In genomic region chr13:44353899-44354298, GRCm38 (mm10) we compare ENCODE assay signal across 9 mouse cellular contexts.
A peak's percentile ranks its signal among the peaks of the same experiment; 100 is the strongest.
DNase-seq lines count a peak whose midpoint lies in the region; ATAC-seq lines count a peak whose summit lies in the region.
"Had no signal": no experiment of that assay in that cellular context is flagged by ENCODE, and none has a peak within 500 bp of the region (broad histone marks: within the 10 kb centered on the region; RNA-seq: fewer than 3 reads in every experiment).

No protein-coding gene starts in this region.

- H3K4me3 ChIP-seq in embryonic facial prominence, embryonic 14.5 days (ENCODE audit: low read depth, low read length): no peak overlapping the region
- H3K4me3 ChIP-seq in kidney, embryonic 14.5 days (ENCODE audit: low read length): no peak overlapping the region
- H3K4me3 ChIP-seq: stomach, embryonic 15.5 days had no signal

- H3K27ac ChIP-seq in embryonic facial prominence, embryonic 14.5 days (replicated peaks; ENCODE audit: low read depth, low read length): no peak overlapping the region
- peak overlapping the region; percentile 38; the same call in 1 of the 2 replicates for H3K27ac ChIP-seq in kidney, embryonic 14.5 days (ENCODE audit: low read depth, low read length)
- H3K27ac ChIP-seq: stomach, embryonic 15.5 days had no signal

- H3K9me3 ChIP-seq in embryonic facial prominence, embryonic 14.5 days (ENCODE audit: control insufficient read depth, low read length): no peaks in the 10 kb centered on the region
- no peaks in the 10 kb centered on the region; the same call in 1 of the 2 replicates for H3K9me3 ChIP-seq in kidney, embryonic 14.5 days (ENCODE audit: control insufficient read depth, low read length)
- H3K9me3 ChIP-seq: stomach, embryonic 15.5 days had no signal

- H3K4me1 ChIP-seq in embryonic facial prominence, embryonic 14.5 days (ENCODE audit: control insufficient read depth, insufficient read depth, low read length): peaks cover 17% of the 10 kb centered on the region
- peaks cover 30% of the 10 kb centered on the region for H3K4me1 ChIP-seq in kidney, embryonic 14.5 days (ENCODE audit: control insufficient read depth, insufficient read depth, low read length)

- intact Hi-C loops in left cerebral cortex, postnatal 10 days (cut with DNase I): no loop called here

- peak; percentile 11 to 50 for DNase-seq in lung, adult 18-20 months
- no peak for DNase-seq in lung, postnatal 4 days
- peak; percentile 76 for DNase-seq in embryonic facial prominence, embryonic 14.5 days (ENCODE audit: low spot score)
- DNase-seq in retina, postnatal 1 day: peak; percentile 91
- DNase-seq in thymus, postnatal 0 days (ENCODE audit: low spot score): no peak
- no peak for DNase-seq in left cerebral cortex, postnatal 10 days (ENCODE audit: extremely low spot score in 1 of 2, low spot score in 2 of 2)

- no peak overlapping the region for H3K9ac ChIP-seq in embryonic facial prominence, embryonic 14.5 days (ENCODE audit: low read depth, low read length)
- H3K9ac ChIP-seq in kidney, embryonic 14.5 days (ENCODE audit: low read depth, low read length): peak overlapping the region; percentile 34; the same call in 1 of the 2 replicates
- H3K9ac ChIP-seq: stomach, embryonic 15.5 days had no signal

- H3K4me2 ChIP-seq in embryonic facial prominence, embryonic 14.5 days (ENCODE audit: low read depth, low read length): peak overlapping the region; percentile 21; the same call in 1 of the 2 replicates
- no peak overlapping the region for H3K4me2 ChIP-seq in kidney, embryonic 14.5 days (replicated peaks; ENCODE audit: low read depth, low read length)
- H3K4me2 ChIP-seq: stomach, embryonic 15.5 days had no signal

- 31% methylated on average over 9 of the region's 9 CpGs for WGBS in embryonic facial prominence, embryonic 14.5 days
- 12% methylated on average over 9 of the region's 9 CpGs for WGBS in kidney, embryonic 14.5 days

- no peaks in the 10 kb centered on the region for H3K36me3 ChIP-seq in embryonic facial prominence, embryonic 14.5 days (ENCODE audit: control insufficient read depth, insufficient read depth, low read length)
- no peaks in the 10 kb centered on the region for H3K36me3 ChIP-seq in kidney, embryonic 14.5 days (ENCODE audit: control insufficient read depth, insufficient read depth, low read length)
- H3K36me3 ChIP-seq: stomach, embryonic 15.5 days had no signal

- no peaks in the 10 kb centered on the region for H3K27me3 ChIP-seq in embryonic facial prominence, embryonic 14.5 days (replicated peaks; ENCODE audit: control insufficient read depth, insufficient read depth, low read length)
- H3K27me3 ChIP-seq in kidney, embryonic 14.5 days (ENCODE audit: control insufficient read depth, insufficient read depth, low read length): no peaks in the 10 kb centered on the region
- H3K27me3 ChIP-seq: stomach, embryonic 15.5 days had no signal

- peak; percentile 60; the same call in 1 of the 2 replicates for ATAC-seq in embryonic facial prominence, embryonic 14.5 days (ENCODE audit: low read depth)
- ATAC-seq in kidney, embryonic 14.5 days (ENCODE audit: low FRiP score, low TSS enrichment): peak; percentile 77; the same call in 1 of the 2 replicates
- ATAC-seq in erythroblast, adult 5-6 weeks (replicated peaks; ENCODE audit: low FRiP score, poor library complexity, severe bottlenecking): no peak

Comparison
In these comparisons a context has a peak if more than half of its experiments do, and no peak if none do; other contexts are left out.
1. DNase-seq: peak in lung, adult 18-20 months (2 of 2), embryonic facial prominence, embryonic 14.5 days (single experiment) and retina, postnatal 1 day (single experiment); none in lung, postnatal 4 days (0 of 2), thymus, postnatal 0 days (single experiment) and left cerebral cortex, postnatal 10 days (0 of 2).